Mouse (Mus musculus): ENCODE measurements at regions not wholly inside any gene's neighbourhood (a gene's known extent, or its start where the extent isn't known, plus 50 kb on each side); places are given as distances from the start of the nearest gene placed in this dataset.

GRCm38 (mm10) chr12:67471666-67472065 is 249.3 kb upstream of the Mdga2 start:
- H3K36me3 ChIP-seq (ENCODE audit: insufficient read depth, low read length), result no peaks in the 10 kb centered on the region
- 65% methylated on average over 2 of the region's 2 CpGs for WGBS
- H3K4me2 ChIP-seq (replicated peaks; ENCODE audit: low read depth, low read length), result no peak overlapping the region
- H3K4me1 ChIP-seq (ENCODE audit: insufficient read depth, low read length), result no peaks in the 10 kb centered on the region
- no peaks in the 10 kb centered on the region for H3K9me3 ChIP-seq (ENCODE audit: low read length)
- no peak overlapping the region for H3K27ac ChIP-seq (ENCODE audit: low read length)
- no peak overlapping the region for H3K4me3 ChIP-seq (ENCODE audit: low read length)
- ATAC-seq (ENCODE audit: low FRiP score, low TSS enrichment), result no peak
- H3K9ac ChIP-seq (replicated peaks; ENCODE audit: low read length), result no peak overlapping the region
- no peaks in the 10 kb centered on the region for H3K27me3 ChIP-seq (ENCODE audit: insufficient read depth, low read length)

DNA sequence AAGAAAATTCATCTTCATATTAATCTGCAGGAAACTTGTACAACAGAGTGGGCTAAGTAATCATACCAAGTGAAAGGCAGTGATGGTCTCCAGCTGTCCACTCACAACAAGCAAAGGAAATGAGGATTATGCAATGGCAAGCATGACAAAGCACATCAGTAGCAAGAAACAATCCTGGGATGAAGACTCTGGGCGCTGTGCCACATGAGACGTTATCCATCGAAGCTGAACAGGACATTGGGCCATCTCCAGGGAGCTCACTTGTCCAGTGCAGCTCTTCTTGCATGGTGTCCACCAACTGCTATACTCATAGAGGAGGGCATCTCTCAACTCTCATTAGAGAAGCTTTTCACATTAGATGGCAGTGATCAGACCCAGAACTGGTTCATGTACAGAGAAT is 248.7 kb upstream of the Mdga2 start:
- Histone ChIP-seq H3K9ac (replicated peaks; ENCODE audit: low read length) (no peak overlapping the region), H3K9me3 (ENCODE audit: low read length) (no peaks in the 10 kb centered on the region), H3K4me3 (ENCODE audit: low read length) (no peak overlapping the region), H3K27me3 (ENCODE audit: insufficient read depth, low read length) (no peaks in the 10 kb centered on the region), H3K4me1 (ENCODE audit: insufficient read depth, low read length) (no peaks in the 10 kb centered on the region), H3K27ac (ENCODE audit: low read length) (no peak overlapping the region), H3K4me2 (replicated peaks; ENCODE audit: low read depth, low read length) (no peak overlapping the region), H3K36me3 (ENCODE audit: insufficient read depth, low read length) (no peaks in the 10 kb centered on the region)
- ATAC-seq (ENCODE audit: low FRiP score, low TSS enrichment), result no peak
- WGBS, result 82% methylated on average over 3 of the region's 3 CpGs

DNA sequence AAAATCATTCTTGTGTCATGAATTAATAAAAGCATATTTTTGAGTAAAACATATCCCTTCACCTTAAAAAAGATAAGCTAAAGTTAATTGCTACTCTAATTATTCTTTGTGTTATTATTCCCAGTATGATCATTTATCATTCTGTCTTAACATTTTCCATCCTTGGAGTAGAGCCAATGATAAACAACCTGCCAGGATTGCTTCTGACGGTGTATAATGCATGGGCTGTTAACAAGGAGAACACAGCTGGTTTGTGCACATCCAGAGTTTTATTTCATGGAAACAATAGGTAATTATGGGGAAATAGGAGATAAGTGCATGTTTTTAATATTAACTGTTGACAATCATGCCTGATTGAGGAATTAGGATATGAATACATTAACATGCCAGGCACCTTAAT is 226.8 kb upstream of the Mdga2 start:
- Histone ChIP-seq H3K9ac (replicated peaks; ENCODE audit: low read length) (no peak overlapping the region), H3K36me3 (ENCODE audit: insufficient read depth, low read length) (no peaks in the 10 kb centered on the region), H3K9me3 (ENCODE audit: low read length) (no peaks in the 10 kb centered on the region), H3K27me3 (ENCODE audit: insufficient read depth, low read length) (no peaks in the 10 kb centered on the region), H3K4me1 (ENCODE audit: insufficient read depth, low read length) (no peaks in the 10 kb centered on the region), H3K4me2 (replicated peaks; ENCODE audit: low read depth, low read length) (no peak overlapping the region), H3K4me3 (ENCODE audit: low read length) (no peak overlapping the region), H3K27ac (ENCODE audit: low read length) (no peak overlapping the region)
- WGBS, result 40% methylated on average over 1 of the region's 1 CpGs
- ATAC-seq (ENCODE audit: low FRiP score, low TSS enrichment), result no peak

- WGBS, result 35% methylated on average over 6 of the region's 6 CpGs
- no peak overlapping the region for H3K27ac ChIP-seq (ENCODE audit: low read length)
- no peak overlapping the region for H3K4me2 ChIP-seq (replicated peaks; ENCODE audit: low read depth, low read length)
- H3K9ac ChIP-seq (replicated peaks; ENCODE audit: low read length), result no peak overlapping the region
- no peaks in the 10 kb centered on the region for H3K9me3 ChIP-seq (ENCODE audit: low read length)
- ATAC-seq (ENCODE audit: low FRiP score, low TSS enrichment), result peak; percentile 39; the same call in 1 of the 2 replicates
- no peaks in the 10 kb centered on the region for H3K27me3 ChIP-seq (ENCODE audit: insufficient read depth, low read length)
- no peak overlapping the region for H3K4me3 ChIP-seq (ENCODE audit: low read length)
- no peaks in the 10 kb centered on the region for H3K36me3 ChIP-seq (ENCODE audit: insufficient read depth, low read length)
- H3K4me1 ChIP-seq (ENCODE audit: insufficient read depth, low read length), result no peaks in the 10 kb centered on the region; the same call in 1 of the 2 replicates
Observed at GRCm38 (mm10) chr12:67430318-67430950, 208.1 kb upstream of the Mdga2 start.

DNA sequence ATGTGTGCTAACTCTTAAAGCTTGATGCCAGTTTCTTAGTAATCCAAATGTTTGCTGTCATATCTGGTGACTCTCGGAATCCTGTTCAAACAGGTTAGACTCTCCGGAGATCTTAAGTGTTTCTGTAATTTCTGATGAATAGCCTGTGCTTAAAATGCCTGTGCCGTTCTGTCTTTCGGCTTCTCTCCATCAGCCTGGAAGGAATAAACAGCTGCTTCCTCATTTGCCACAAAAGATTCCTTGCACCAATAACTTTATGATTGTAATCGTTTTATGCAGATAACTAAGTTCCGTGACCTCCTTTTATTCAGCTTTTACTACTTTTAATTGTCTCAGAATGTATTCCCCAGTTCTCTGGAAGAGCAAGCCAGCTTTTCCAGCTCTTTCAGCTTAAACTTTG is 204.5 kb upstream of the Mdga2 start:
- 78% methylated on average over 6 of the region's 6 CpGs for WGBS

DNA sequence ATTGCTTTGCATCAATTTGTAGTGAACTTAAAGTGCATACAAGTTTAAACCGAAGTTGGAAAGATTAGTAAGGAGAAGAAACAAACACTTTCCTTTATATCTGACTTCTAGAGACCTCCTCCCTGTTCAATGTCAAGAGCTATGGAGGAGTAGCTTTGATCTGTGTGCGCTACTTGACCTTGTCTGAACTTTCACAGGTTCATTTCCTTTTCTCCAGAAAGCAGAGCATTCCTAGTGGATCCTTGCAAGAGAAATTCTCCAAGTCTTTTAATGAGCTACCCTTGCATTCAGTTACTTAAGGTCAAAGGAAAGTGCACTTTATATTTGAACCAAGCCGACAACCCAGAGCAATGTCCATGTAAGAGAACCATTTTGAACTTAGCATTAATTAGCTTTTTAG is 177.2 kb upstream of the Mdga2 start:
- no peak for ATAC-seq (ENCODE audit: low FRiP score, low TSS enrichment)
- H3K9me3 ChIP-seq (ENCODE audit: low read length), result no peaks in the 10 kb centered on the region
- WGBS, result 11% methylated on average over 3 of the region's 3 CpGs

More for the DNA sequence above, 204.5 kb upstream of the Mdga2 start:
- H3K4me1 ChIP-seq (ENCODE audit: insufficient read depth, low read length), result no peaks in the 10 kb centered on the region; the same call in 1 of the 2 replicates
- H3K9me3 ChIP-seq (ENCODE audit: low read length), result no peaks in the 10 kb centered on the region
- H3K27me3 ChIP-seq (ENCODE audit: insufficient read depth, low read length), result no peaks in the 10 kb centered on the region
- no peak overlapping the region for H3K4me3 ChIP-seq (ENCODE audit: low read length)
- no peak for ATAC-seq (ENCODE audit: low FRiP score, low TSS enrichment)
- no peak overlapping the region for H3K4me2 ChIP-seq (replicated peaks; ENCODE audit: low read depth, low read length)
- H3K9ac ChIP-seq (replicated peaks; ENCODE audit: low read length), result no peak overlapping the region
- H3K27ac ChIP-seq (ENCODE audit: low read length), result no peak overlapping the region
- H3K36me3 ChIP-seq (ENCODE audit: insufficient read depth, low read length), result no peaks in the 10 kb centered on the region

GRCm38 (mm10) chr12:67374530-67374929 is 152.2 kb upstream of the Mdga2 start:
- Histone ChIP-seq H3K4me2 (replicated peaks; ENCODE audit: low read depth, low read length) (no peak overlapping the region), H3K4me1 (ENCODE audit: insufficient read depth, low read length) (no peaks in the 10 kb centered on the region), H3K27ac (ENCODE audit: low read length) (no peak overlapping the region), H3K36me3 (ENCODE audit: insufficient read depth, low read length) (no peaks in the 10 kb centered on the region), H3K9ac (replicated peaks; ENCODE audit: low read length) (no peak overlapping the region), H3K4me3 (ENCODE audit: low read length) (no peak overlapping the region), H3K27me3 (ENCODE audit: insufficient read depth, low read length) (no peaks in the 10 kb centered on the region), H3K9me3 (ENCODE audit: low read length) (no peaks in the 10 kb centered on the region)
- no peak for ATAC-seq (ENCODE audit: low FRiP score, low TSS enrichment)
- 79% methylated on average over 1 of the region's 1 CpGs for WGBS

More for the DNA sequence above, 177.2 kb upstream of the Mdga2 start:
- Histone ChIP-seq H3K4me2 (replicated peaks; ENCODE audit: low read depth, low read length) (no peak overlapping the region), H3K36me3 (ENCODE audit: insufficient read depth, low read length) (no peaks in the 10 kb centered on the region), H3K27me3 (ENCODE audit: insufficient read depth, low read length) (no peaks in the 10 kb centered on the region), H3K4me1 (ENCODE audit: insufficient read depth, low read length) (no peaks in the 10 kb centered on the region), H3K27ac (ENCODE audit: low read length) (no peak overlapping the region), H3K9ac (replicated peaks; ENCODE audit: low read length) (no peak overlapping the region), H3K4me3 (ENCODE audit: low read length) (no peak overlapping the region)

DNA sequence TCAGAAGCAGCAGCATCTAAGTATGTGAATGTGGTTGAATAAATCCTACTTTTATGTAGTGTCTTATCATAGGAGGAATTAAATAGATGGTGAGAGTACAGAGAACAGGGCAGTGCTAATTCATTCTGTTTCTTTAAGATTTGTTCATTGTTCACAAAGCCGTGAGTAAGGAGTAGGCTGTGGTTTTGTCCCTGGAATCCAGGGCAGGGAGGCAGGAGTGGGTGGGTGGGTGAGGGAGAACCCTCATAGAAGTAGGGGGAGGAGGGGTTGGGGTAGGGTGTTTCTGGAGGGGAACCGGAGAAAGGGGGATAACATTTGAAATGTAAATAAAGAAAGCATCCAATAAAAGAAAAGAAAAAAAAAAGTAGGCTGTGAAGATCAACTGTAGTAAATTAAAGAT is 126.2 kb upstream of the Mdga2 start:
- Histone ChIP-seq H3K4me3 (ENCODE audit: low read length) (no peak overlapping the region), H3K9ac (replicated peaks; ENCODE audit: low read length) (no peak overlapping the region), H3K4me1 (ENCODE audit: insufficient read depth, low read length) (no peaks in the 10 kb centered on the region), H3K27me3 (ENCODE audit: insufficient read depth, low read length) (no peaks in the 10 kb centered on the region), H3K27ac (ENCODE audit: low read length) (no peak overlapping the region), H3K4me2 (replicated peaks; ENCODE audit: low read depth, low read length) (no peak overlapping the region), H3K9me3 (ENCODE audit: low read length) (no peaks in the 10 kb centered on the region), H3K36me3 (ENCODE audit: insufficient read depth, low read length) (no peaks in the 10 kb centered on the region)
- no peak for ATAC-seq (ENCODE audit: low FRiP score, low TSS enrichment)
- WGBS, result 18% methylated on average over 2 of the region's 2 CpGs

DNA sequence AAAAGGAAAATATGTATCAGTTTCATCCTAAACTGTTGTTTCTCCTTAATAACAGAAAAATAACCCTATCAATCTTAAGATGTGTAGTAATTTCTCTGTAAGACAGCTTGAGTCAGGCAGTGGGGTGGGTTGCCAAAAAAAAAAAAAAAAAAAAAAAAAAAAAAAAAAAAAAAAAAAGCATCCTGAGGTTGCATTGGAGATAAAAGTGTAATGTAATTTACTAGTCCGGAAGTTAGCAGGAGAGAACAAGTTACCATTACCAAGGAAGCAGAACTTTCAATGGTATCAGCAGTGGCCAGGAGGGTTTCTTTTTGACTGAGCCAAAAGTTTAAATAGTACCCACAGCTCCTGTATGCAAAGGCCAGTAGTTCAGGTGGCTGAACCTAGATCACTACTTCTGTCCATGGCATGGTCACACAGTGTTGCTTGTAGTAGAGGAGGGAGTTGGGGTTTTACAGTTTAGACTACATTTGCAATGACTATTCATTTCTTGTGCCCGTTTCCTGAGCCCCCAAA is 110.2 kb upstream of the Mdga2 start:
- no peak for ATAC-seq (ENCODE audit: low FRiP score, low TSS enrichment)

DNA sequence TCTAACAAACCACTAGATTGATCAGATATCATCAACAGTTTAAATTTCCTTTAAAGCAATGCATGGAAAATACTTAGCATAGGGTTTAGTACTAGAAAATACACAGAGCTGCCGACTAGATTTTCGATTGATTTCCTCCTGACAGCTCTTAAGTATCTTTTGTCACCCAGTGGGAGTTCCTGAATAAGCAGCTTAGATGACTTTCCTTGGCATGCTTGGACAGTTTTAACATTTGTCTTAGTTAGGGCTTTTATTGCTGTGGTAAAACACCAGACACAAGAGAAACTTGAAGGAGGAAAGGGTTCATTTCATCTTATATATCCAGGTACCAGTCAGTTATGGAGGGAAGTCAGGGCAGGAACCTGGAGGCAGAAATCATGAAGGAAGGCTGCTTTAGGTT is 104.0 kb upstream of the Mdga2 start:
- H3K9ac ChIP-seq (replicated peaks; ENCODE audit: low read length), result no peak overlapping the region
- no peaks in the 10 kb centered on the region for H3K27me3 ChIP-seq (ENCODE audit: insufficient read depth, low read length)
- WGBS, result 37% methylated on average over 2 of the region's 2 CpGs
- peaks cover 6% of the 10 kb centered on the region; the same call in 1 of the 2 replicates for H3K4me1 ChIP-seq (ENCODE audit: insufficient read depth, low read length)
- no peaks in the 10 kb centered on the region for H3K36me3 ChIP-seq (ENCODE audit: insufficient read depth, low read length)
- H3K4me3 ChIP-seq (ENCODE audit: low read length), result no peak overlapping the region
- no peak overlapping the region for H3K27ac ChIP-seq (ENCODE audit: low read length)
- H3K9me3 ChIP-seq (ENCODE audit: low read length), result no peaks in the 10 kb centered on the region
- ATAC-seq (ENCODE audit: low FRiP score, low TSS enrichment), result peak; percentile 59; the same call in 1 of the 2 replicates
- no peak overlapping the region for H3K4me2 ChIP-seq (replicated peaks; ENCODE audit: low read depth, low read length)

More for the DNA sequence above, 110.2 kb upstream of the Mdga2 start:
- Histone ChIP-seq H3K27me3 (ENCODE audit: insufficient read depth, low read length) (no peaks in the 10 kb centered on the region), H3K4me2 (replicated peaks; ENCODE audit: low read depth, low read length) (no peak overlapping the region), H3K36me3 (ENCODE audit: insufficient read depth, low read length) (no peaks in the 10 kb centered on the region), H3K4me3 (ENCODE audit: low read length) (no peak overlapping the region), H3K27ac (ENCODE audit: low read length) (no peak overlapping the region), H3K9me3 (ENCODE audit: low read length) (no peaks in the 10 kb centered on the region), H3K9ac (replicated peaks; ENCODE audit: low read length) (no peak overlapping the region), H3K4me1 (ENCODE audit: insufficient read depth, low read length) (no peaks in the 10 kb centered on the region)
- WGBS, result 83% methylated on average over 2 of the region's 2 CpGs

Measured in kidney, embryonic 16.5 days (tissue).